Mouse (Mus musculus): ENCODE measurements around the gene Gm3667.
"Not testable (repeated sequence)": the region's sequence is repeated elsewhere in the genome, so short reads cannot be mapped to it uniquely, and the experiment has no call there.

Gm3667 gene

DNA sequence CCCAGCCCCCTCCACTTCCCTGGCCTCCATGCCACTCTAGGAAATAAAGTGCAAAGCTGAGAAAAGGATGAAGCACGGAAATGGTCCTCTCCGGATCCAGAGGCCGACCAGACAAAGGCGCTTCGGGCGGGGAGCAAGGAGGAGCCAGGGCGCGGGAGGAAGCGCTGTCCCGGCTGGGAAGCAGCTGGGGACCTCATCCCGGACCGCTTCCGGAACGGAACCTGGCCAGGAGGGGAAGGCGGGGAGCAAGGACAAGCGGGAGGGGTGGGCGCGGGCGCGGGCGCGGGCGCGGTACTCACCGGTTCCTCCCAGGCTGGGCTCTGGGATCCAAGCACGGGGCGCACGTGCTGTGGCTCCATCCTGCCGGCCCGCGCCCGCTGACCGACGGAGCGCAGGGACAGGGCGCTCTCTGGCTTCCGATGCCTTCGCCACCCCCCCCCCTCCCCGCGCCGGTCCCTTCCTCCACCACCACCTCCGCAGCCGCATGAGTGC, at the start of gene Gm3667:
TSS of gene Gm3667 (minus strand) at position 442 of the 492 bp plus-strand sequence.
- DNase-seq (ENCODE audit: low read depth, low spot score) = not testable (repeated sequence)

DNA sequence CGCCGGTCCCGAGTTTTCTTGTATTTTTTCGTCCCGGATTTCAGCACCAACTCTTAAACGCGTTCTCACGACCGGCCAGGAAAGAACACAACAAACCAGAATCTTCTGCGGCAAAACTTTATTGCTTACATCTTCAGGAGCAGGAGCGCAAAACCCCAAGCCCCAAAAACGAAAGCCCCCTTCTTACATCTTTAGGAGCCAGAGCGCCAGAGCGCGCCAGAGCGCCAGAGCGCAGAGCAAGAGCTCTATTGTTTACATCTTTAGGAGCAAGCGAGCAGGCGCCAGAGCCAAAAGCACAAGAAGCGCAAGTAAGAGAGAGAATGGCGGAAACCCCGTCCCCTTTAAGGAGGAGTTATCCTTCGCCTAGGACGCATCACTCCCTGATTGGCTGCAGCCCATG, 10.1 kb upstream of the Gm3667 start:
- DNase-seq (ENCODE audit: low read depth, low spot score) = not testable (repeated sequence)

DNA sequence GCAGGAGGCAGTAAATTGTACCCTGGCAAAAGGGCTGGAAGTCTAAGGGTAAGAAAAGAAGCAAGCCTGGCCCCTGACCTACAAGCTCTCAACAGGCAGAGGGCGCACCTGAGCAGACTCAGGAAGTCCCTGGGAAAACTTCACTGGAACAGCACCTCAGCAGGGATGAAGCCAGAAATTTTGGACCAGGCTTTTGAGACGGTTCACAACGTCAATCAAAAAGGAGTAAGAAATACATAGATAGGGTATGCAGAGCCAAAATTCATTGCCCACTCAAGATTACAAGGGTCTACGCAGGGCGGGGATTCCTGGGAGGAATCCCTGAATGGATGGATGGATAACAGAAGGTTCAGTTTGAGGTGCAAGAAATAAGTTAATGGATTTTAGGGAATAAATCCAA, 951 bp downstream of the Gm3667 start:
- not testable (repeated sequence) for DNase-seq (ENCODE audit: low read depth, low spot score)

DNA sequence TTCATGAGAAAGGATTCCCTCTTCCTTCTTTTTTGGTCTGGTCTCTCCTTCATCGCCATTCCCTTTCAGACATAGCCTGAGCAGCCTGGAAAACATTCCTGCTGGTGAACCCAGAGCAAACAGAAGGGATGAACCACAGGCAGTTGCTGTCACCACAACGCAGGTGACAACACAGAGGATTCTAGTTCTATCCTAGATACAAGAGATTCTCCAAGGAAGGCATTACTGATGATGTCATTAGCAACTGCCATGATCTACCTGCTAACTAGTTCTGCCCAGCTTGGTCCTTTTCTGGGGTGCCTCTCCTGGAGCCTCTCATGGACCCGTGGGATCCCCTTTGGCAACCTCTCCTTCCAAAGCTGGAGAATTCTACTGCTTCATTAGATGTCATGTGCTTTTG, 49.6 kb downstream of the Gm3667 start, which contains the start of gene Gm3642:
TSS of gene Gm3642 (minus strand) at position 101 of the 400 bp plus-strand sequence.
- not testable (repeated sequence) for DNase-seq (ENCODE audit: low read depth, low spot score)

DNA sequence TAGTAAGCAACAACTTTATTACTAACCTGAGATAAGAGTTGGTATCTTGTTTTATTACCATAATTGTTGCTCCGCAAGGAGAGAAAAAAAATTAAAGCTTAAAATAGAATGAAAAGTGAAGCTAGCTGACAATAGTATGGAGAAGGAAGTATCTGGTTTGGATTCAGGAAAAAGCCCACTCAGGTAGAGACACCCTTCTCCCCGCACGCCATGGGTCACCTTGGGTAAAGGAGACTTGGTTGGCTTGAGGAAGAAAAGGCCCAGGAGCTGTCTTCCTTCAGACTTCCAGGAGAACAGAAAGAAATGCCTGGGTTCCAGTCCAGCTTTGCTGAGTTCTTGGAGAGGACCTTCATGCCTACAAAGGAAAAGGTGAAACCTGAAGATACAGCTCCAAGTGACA, 66.5 kb downstream of the Gm3667 start:
- not testable (repeated sequence) for DNase-seq (ENCODE audit: low read depth, low spot score)

Measured in brain, embryonic 18.5 days (tissue).